Mouse (Mus musculus) urinary bladder, postnatal 10 days (tissue): ENCODE data around the gene 1700029I15Rik.

ENCODE experiments used
- DNase-seq: peaks from one replicate; pipeline ENCODE4 v3.0.0; 2022; ENCODE audit warnings: low spot score

The 1700029I15Rik gene

GRCm38 (mm10) chr2:92427882-92428281 is 45.5 kb downstream of the 1700029I15Rik start:
- peak; percentile 49 for DNase-seq

DNA sequence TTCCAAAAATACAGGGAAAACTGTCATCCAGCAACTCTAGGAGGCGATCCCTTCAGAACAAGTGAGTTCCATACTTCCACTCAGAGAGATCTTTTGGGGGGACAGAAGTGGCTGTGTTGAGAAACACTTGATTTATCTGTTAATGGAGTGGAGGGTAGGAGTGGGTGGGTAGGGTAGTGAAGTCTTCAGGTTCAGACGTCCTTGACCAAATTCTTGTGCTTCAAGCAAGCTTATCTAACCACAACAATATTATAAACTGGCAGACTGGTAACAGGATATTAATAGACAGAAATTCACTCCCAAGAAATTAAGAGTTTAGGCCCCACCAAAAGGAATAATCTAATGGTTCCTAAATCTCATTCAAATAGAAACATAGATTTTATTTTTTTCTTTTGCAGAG is 47.8 kb downstream of the 1700029I15Rik start:
- DNase-seq, result no peak

- DNase-seq, result no peak
These were observed 48.6 kb downstream of the 1700029I15Rik start for GRCm38 (mm10) chr2:92430723-92431541.

DNA sequence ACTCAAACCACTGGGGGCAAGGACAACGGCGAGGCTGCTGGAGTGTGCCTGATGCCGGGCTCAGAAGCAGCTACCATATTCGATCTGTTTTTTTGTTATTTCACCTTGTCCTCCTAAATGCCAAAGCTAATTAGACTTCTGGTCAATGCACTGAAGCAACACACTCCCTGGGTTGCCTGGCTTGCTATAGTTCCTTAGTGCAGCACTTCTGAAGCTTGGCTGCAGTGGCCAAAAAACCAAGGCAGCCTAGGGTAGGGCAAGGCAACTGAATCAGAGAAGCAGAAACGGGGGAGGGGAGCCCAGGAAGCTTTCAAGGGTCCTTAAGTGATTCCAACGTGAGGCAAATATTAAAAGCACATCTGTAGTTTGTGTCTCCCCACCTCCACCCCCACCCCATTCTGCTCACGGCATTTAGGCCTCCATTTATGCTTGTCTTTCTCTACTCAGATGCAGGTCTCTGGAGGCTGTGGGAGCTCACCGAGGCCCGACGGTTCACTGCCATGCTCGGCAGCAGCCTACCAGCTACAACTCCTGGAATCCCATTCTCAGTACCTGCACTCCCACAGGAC is 49.4 kb downstream of the 1700029I15Rik start:
- no peak for DNase-seq

DNA sequence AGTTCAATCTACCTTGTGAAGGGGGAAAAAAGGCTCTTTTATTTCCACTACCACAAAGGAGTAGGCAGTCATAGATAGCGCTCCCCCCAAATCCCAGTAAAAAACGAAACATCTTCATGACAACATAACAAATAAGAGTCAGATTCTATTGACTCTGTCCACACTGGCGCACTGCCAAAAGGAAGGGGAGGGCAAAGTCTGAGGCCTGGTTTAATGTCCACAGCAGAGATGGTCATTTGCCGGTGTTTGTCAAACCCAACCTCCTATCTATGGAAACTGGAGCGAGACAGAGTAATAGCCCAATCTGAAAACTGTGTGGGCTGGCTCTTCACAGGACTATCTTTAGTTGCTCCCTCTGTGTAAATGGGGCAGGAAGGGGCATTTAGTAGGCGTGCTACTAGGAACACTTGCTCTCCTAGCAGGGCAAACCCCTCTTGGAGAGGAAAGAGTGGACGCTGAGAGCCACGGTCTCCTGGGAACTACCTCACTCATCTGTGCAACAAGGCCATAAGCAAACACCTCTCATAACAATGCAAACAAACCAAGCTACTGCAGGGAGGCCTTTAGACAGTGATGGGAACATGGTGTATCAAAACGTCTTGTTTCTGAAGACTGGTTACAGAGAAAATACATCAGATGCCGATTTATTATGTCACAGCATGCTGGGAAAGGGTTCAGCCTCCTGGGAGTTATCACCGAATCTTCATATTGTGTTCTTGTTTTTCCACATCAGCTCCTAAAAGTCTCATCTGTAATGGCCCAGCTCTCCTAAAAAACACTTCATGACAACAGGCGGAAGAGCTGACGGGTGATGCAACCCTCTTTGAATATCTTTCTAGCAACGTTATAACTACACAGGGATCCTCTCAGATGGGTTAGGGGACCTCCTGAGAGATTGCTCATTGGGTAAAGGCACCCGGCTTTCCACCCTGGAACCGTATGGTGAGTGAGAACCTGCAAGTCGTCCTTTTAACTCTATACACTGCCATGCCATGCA is 50.3 kb downstream of the 1700029I15Rik start:
- DNase-seq, result no peak

DNA sequence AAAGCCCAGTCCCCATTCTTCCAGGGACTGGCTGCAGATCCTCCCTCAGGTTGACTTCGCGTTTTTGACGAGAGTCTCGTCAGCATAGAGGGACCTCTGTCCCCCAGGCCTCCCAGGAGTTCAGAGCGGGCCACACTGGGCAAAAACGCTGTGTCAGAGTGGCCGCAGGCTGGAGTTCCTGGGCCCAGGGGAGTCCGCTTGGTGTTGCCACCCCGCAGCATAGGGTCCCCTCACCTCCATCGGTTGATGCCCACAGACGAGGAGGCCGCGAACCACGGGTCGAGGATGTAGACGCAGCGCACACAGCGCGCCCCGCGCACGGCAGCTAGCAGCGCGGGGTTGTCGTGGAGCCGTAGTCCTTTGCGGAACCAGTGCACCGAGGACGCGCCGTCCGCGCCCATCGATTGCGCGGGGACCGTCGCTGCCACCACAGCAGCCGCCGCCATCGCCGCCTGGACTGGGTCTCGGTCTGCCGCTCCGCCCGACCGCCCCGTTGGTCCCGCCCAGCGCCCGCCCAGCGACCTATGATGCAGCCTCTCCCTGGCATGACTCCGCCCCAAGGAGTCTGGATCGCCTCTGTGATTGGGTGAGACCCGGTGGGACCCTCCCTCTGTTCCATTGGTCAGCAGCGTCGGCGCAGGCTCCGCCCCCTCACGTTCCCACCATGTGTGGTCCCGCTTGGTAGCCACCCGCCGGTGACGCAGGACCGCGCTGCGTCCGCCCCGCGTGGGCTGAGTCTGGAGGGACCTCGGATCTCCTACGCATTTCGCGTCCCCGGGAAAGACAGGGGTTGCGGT is 51.4 kb downstream of the 1700029I15Rik start, which contains the start of gene Cry2:
Gene Cry2, minus strand, starts transcription at position 466 of the 797 bp plus-strand sequence.
- peak; percentile 97 for DNase-seq

GRCm38 (mm10) chr2:92434375-92434745 is 52.0 kb downstream of the 1700029I15Rik start:
- no peak for DNase-seq

GRCm38 (mm10) chr2:92435023-92435422 is 52.7 kb downstream of the 1700029I15Rik start:
- no peak for DNase-seq
